Mouse (Mus musculus) kidney, postnatal 0 days (tissue): ENCODE data around the gene Nr2c1. TPM values are rescaled to one million over a fixed set of nuclear protein-coding genes. Genes with fewer than 3 reads are reported as not detected.

Experiments used
- ATAC-seq: fragments of 200-750 bp; cut with Nextera tagmentation; replicated peaks from 2 replicates; pipeline ENCODE4 v1.8.0; 2017; ENCODE audit warnings: low read depth, moderate number of reproducible peaks, moderate TSS enrichment, moderate library complexity; ENCODE audit not compliant: low FRiP score
- DNase-seq: peaks from one replicate; pipeline ENCODE4 v3.0.0-alpha.2; 2016; ENCODE audit warnings: low spot score
- H3K27ac ChIP-seq: fragments of 300-500 bp; sonication (generic); 2 replicates; pipeline ENCODE4 v1.5.1; 2014; ENCODE audit warnings: mild to moderate bottlenecking
- H3K27me3 ChIP-seq: fragments of 300-500 bp; sonication (generic); 2 replicates; pipeline ENCODE4 v1.6.1; 2014; ENCODE audit warnings: low read length, mixed read lengths; ENCODE audit not compliant: insufficient read depth
- H3K36me3 ChIP-seq: fragments of 300-500 bp; sonication (generic); 2 replicates; pipeline ENCODE4 v1.6.1; 2014; ENCODE audit warnings: low read length, mixed read lengths; ENCODE audit not compliant: insufficient read depth
- H3K4me1 ChIP-seq: fragments of 300-500 bp; sonication (generic); replicated peaks from 2 replicates; pipeline ENCODE4 v1.6.1; 2014; ENCODE audit warnings: antibody characterized with exemption, low read length, mixed read lengths; ENCODE audit not compliant: insufficient read depth
- H3K4me2 ChIP-seq: fragments of 300-500 bp; sonication (generic); 2 replicates; pipeline ENCODE4 v1.6.1; 2014; ENCODE audit warnings: mild to moderate bottlenecking, low read length, moderate library complexity, mixed read lengths
- H3K4me3 ChIP-seq: fragments of 300-500 bp; sonication (generic); replicated peaks from 2 replicates; pipeline ENCODE4 v1.5.1; 2014; ENCODE audit warnings: low read depth, low read length
- H3K9ac ChIP-seq: fragments of 300-500 bp; sonication (generic); 2 replicates; pipeline ENCODE4 v1.6.1; 2014; ENCODE audit warnings: low read depth, low read length
- H3K9me3 ChIP-seq: fragments of 300-500 bp; sonication (generic); replicated peaks from 2 replicates; pipeline ENCODE4 v1.6.1; 2016; ENCODE audit warnings: low read length, inconsistent platforms, mixed read lengths
- CTCF ChIP-seq: IDR thresholded peaks from 2 replicates; pipeline ENCODE4 v1.5.1; 2016; ENCODE audit warnings: antibody characterized with exemption, low read depth, mild to moderate bottlenecking, moderate library complexity
- WGBS: fragments of 180-500 bp; shearing (Covaris S2); extraction: QIAGEN DNeasy Blood & Tissue Kit; methylation state at CpG from one replicate; pipeline ENCODE4 v1.1.7; 2014; 5-methylcytosine and 5-hydroxymethylcytosine counted together
- polyA plus RNA-seq: library from polyadenylated mRNA; unstranded; fragments of >200 nt; fragmentation: Nextera tagmentation; extraction: Ambion mirVana; gene quantifications from 2 replicates; pipeline ENCODE4 v1.2.1, GENCODE M21; 2015

The Nr2c1 gene
- polyA plus RNA-seq, 1 experiment from 2014 or later: 5.7 TPM

- Histone ChIP-seq H3K4me1 (no peaks in the 10 kb centered on the region), H3K27ac (no peak overlapping the region), H3K9me3 (no peaks in the 10 kb centered on the region), H3K9ac (no peak overlapping the region), H3K27me3 (no peaks in the 10 kb centered on the region), H3K4me2 (no peak overlapping the region), H3K4me3 (no peak overlapping the region), H3K36me3 (no peaks in the 10 kb centered on the region)
- no peak for TF ChIP-seq CTCF
- ATAC-seq: no peak
- DNase-seq: no peak
- 89% methylated on average over 12 of the region's 12 CpGs for WGBS
Observed at GRCm38 (mm10) chr10:94134535-94135390, 13.1 kb upstream of the Nr2c1 start.

- DNase-seq (no peak), ATAC-seq (no peak)
- WGBS: 89% methylated on average over 10 of the region's 10 CpGs
- no peak for TF ChIP-seq CTCF
- no peaks in the 10 kb centered on the region for H3K4me1 ChIP-seq
- no peaks in the 10 kb centered on the region for H3K9me3 ChIP-seq
- H3K9ac ChIP-seq: no peak overlapping the region
- no peaks in the 10 kb centered on the region for H3K27me3 ChIP-seq
- H3K4me3 ChIP-seq: no peak overlapping the region
- peaks cover 3% of the 10 kb centered on the region; the same call in 1 of the 2 replicates for H3K36me3 ChIP-seq
- no peak overlapping the region for H3K4me2 ChIP-seq
- H3K27ac ChIP-seq: no peak overlapping the region
Observed at GRCm38 (mm10) chr10:94138890-94139482, 8.8 kb upstream of the Nr2c1 start.

GRCm38 (mm10) chr10:94140227-94140931 lies 7.4 kb upstream of the Nr2c1 start:
- H3K4me2 ChIP-seq: no peak overlapping the region
- H3K27me3 ChIP-seq: no peaks in the 10 kb centered on the region
- no peak overlapping the region for H3K9ac ChIP-seq
- ATAC-seq (no peak), DNase-seq (no peak)
- TF ChIP-seq CTCF: no peak
- 81% methylated on average over 3 of the region's 3 CpGs for WGBS
- H3K4me3 ChIP-seq: no peak overlapping the region
- peaks cover 3% of the 10 kb centered on the region; the same call in 1 of the 2 replicates for H3K36me3 ChIP-seq
- H3K4me1 ChIP-seq: no peaks in the 10 kb centered on the region
- no peaks in the 10 kb centered on the region for H3K9me3 ChIP-seq
- H3K27ac ChIP-seq: no peak overlapping the region

- no peak overlapping the region for H3K4me3 ChIP-seq
- H3K9ac ChIP-seq: no peak overlapping the region
- H3K4me1 ChIP-seq: no peaks in the 10 kb centered on the region
- peaks cover 3% of the 10 kb centered on the region; the same call in 1 of the 2 replicates for H3K36me3 ChIP-seq
- no peaks in the 10 kb centered on the region for H3K9me3 ChIP-seq
- ATAC-seq (no peak), DNase-seq (no peak)
- no peak for TF ChIP-seq CTCF
- WGBS: 82% methylated on average over 3 of the region's 3 CpGs
- no peak overlapping the region for H3K27ac ChIP-seq
- H3K4me2 ChIP-seq: no peak overlapping the region
- no peaks in the 10 kb centered on the region for H3K27me3 ChIP-seq
Observed at GRCm38 (mm10) chr10:94142427-94142826, 5.4 kb upstream of the Nr2c1 start.

- H3K9me3 ChIP-seq: no peaks in the 10 kb centered on the region
- H3K27me3 ChIP-seq: no peaks in the 10 kb centered on the region
- H3K4me3 ChIP-seq: no peak overlapping the region
- no peak for DNase-seq
- no peak overlapping the region for H3K9ac ChIP-seq
- H3K36me3 ChIP-seq: peaks cover 3% of the 10 kb centered on the region; the same call in 1 of the 2 replicates
- H3K4me2 ChIP-seq: no peak overlapping the region
- TF ChIP-seq CTCF: no peak
- WGBS: 61% methylated on average over 5 of the region's 5 CpGs
- no peak for ATAC-seq
- no peak overlapping the region for H3K27ac ChIP-seq
- peaks cover 7% of the 10 kb centered on the region; the same call in 1 of the 2 replicates for H3K4me1 ChIP-seq
Observed at GRCm38 (mm10) chr10:94144581-94144980, 3.2 kb upstream of the Nr2c1 start.

- Histone ChIP-seq H3K36me3 (no peaks in the 10 kb centered on the region), H3K27ac (peak overlapping the region; percentile 97), H3K4me3 (peak overlapping the region; percentile 81), H3K9ac (peak overlapping the region; percentile 94; the same call in 1 of the 2 replicates), H3K4me2 (peak overlapping the region; percentile 75), H3K27me3 (no peaks in the 10 kb centered on the region), H3K9me3 (no peaks in the 10 kb centered on the region), H3K4me1 (peaks cover 7% of the 10 kb centered on the region)
- 9% methylated on average over 8 of the region's 8 CpGs for WGBS
- ATAC-seq: peak; percentile 43
- DNase-seq: peak; percentile 78
- no peak for TF ChIP-seq CTCF
Observed at GRCm38 (mm10) chr10:94147391-94147755, 450 bp upstream of the Nr2c1 start.
